Mouse (Mus musculus): ENCODE results near the gene Xlr4c.
"Not testable (repeated sequence)": the region's sequence is repeated elsewhere in the genome, so short reads cannot be mapped to it uniquely, and the experiment has no call there.

The Xlr4c gene

DNA sequence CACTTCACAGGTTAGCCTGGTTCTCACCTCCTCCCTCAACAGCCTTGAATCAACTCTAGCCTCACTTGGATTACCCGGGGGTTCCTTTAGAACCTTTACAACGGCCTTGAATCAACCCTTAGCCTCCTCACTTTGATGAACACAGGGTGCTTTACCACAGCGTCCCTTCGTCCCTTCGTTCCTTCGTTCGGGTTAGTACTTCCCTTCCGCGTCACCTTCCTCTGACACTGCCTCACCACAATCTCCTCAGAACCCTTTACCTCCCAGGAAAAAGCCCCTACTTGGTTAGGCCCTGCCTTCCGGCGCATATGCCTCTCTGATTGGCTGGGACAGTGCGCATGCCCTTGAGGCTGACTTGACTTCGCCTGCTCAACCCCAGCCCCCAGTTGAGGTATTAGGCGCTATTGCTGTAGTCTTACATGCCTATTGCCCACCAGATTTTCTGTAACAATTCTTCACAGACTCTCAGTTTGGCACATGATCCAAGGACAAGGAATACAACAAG is at the start of gene Xlr4c:
Xlr4c (minus strand) TSS at position 310 of the 505 bp plus-strand sequence.
- DNase-seq, result not testable (repeated sequence)

DNA sequence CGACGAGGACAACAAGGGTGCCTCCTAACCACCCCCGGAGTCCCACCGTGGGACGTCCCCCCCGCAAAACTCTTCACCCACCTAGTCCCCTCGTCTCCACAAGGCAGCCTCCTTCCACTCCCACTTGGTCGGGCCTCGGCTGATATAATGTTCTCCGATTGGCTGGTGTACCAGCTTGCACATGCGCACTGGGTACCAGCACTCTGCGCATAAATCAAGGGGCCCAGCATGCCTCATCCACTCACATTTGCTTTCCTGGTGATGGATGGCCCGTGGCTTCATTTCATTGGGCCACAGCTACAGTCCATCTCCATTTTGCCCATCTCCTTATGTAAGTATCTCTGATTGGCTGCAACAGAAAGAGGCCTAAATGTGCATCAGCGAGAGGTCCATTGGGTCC is 22.3 kb upstream of the Xlr4c start, which contains the start of gene Xlr3c:
Xlr3c (minus strand) TSS at position 121 of the 400 bp plus-strand sequence.
- not testable (repeated sequence) for DNase-seq

DNA sequence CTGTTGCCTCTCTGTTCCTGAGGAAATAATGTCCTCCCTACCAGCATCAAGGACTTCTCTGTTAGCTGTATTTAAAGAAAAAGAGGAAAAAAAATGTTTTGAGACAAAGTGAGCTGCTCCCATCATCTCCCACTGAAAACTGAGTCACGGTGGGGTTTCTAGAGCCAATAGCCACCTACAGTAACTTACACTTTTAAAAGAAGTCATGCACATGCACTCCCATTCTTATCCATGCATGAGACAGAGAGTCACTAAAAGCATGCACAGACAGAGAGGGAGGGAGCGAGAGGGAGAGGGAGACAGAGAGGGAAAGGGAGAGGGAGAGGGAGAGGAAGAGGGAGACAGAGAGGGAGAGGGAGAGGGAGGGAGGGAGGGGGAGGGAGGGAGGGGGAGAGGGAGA is 19.5 kb upstream of the Xlr4c start:
- DNase-seq, result not testable (repeated sequence)

DNA sequence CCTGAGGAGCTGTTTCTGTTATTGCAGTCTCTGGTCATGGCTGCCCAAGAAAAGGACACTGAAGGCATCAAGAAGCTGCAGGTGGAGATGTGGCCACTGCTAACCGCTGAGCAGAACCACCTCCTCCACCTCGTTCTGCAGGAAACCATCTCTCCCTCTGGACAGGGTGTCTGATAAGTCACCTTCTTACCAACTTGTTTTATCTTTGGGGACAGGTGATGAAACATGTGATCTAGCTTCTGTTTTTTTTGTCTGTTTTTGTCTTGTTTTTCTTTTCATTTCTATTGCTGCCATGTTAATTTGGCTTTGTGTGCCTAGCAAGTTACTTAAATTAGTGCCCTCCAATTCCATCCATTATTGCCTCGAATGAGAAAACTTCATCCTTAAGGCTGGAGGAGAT is 13.6 kb downstream of the Xlr4c start:
- DNase-seq, result no peak

DNA sequence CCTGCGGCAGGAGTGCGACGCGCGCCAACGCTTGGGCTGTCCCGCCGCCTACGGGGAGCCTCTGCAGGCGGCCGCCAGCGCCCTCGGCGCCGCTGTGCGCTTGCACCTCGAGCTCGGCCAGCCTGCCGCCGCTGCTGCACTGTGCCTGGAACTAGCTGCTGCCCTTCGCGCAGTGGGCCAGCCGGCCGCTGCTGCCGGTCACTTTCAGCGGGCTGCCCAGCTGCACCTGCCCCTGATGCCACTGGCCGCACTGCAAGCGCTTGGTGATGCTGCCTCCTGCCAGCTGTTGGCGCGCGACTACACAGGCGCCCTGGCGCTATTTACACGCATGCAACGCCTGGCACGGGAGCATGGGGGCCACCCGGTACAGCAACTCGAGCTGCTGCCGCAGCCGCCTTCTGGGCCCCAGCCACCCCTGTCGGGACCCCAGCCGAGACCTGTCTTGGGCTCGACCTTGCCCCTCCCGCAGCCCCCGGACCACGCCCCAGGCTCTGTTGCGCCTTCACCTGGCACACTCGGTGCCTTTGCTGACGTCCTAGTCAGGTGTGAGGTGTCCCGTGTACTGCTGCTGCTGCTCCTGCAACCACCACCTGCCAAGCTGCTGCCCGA is 14.2 kb downstream of the Xlr4c start:
- peak; percentile 77 for DNase-seq

DNA sequence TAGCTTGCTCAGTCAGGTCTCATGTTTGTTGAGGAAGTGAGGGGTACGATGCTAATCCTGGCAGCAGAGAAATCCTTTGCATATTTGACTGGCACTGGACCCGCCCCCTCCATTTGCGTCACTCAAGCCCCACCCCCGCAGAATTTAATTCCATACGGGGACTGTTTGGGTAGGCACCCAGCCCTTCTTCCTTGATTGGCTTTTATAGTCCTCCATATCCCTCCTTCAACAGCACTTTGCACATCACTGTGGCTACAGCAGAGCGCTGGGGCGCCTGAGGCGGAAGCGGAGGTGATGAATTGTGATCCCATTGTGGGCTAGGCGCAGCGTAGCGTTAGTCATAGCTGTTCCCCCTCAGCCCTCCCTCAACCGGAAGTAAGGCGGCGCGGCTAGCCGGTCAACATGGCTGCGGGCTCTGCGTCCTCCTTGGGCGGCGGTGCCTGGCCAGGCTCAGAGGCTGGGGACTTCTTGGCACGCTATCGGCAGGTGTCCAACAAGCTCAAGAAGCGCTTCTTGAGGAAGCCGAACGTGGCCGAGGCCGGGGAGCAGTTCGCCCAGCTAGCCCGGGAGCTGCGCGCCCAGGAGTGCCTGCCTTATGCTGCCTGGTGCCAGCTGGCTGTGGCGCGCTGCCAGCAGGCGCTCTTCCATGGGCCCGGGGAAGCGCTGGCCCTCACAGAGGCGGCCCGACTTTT is 14.9 kb downstream of the Xlr4c start, which contains the start of gene F8a:
F8a (plus strand) TSS at position 378 of the 692 bp plus-strand sequence.
- DNase-seq, result peak; percentile 86

DNA sequence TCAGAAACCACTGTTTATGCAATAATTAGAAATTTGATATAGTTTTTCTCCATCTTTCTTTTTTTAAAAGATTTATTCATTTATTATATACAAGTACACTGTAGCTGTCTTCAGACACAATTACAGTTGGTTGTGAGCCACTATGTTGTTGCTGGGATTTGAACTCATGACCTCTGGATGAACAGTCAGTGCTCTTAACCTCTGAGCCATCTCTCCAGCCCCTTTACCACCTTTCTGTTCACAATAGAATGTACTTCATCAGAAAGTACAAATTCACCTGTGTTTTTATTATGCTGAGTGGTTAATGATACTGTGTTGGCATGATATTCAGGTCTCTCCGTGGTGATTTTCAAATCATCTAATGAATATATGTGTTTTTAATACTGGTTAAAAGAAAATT is 17.6 kb downstream of the Xlr4c start:
- no peak for DNase-seq

DNA sequence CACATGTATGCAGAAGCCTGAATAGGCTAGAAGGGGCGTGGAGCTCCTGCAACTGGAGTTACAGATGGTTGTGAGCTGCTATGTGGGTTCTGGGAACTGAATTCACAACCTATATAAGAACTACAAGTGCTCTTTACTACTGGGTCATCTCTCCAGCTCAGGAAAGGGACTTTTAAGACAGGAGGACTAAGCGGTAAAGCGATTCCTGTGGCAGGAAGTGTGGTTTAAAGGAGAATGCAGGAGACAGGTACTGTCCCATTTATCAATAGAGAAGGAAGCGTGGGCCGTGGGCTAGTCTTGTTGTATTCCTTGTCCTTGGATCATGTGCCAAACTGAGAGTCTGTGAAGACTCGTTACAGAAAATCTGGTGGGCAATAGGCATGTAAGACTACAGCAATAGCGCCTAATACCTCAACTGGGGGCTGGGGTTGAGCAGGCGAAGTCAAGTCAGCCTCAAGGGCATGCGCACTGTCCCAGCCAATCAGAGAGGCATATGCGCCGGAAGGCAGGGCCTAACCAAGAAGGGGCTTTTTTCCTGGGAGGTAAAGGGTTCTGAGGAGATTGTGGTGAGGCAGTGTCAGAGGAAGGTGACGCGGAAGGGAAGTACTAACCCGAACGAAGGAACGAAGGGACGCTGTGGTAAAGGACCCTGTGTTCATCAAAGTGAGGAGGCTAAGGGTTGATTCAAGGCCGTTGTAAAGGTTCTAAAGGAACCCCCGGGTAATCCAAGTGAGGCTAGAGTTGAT is 28.9 kb downstream of the Xlr4c start, which contains the start of gene Xlr4b:
Xlr4b (plus strand) TSS at position 515 of the 746 bp plus-strand sequence.
- not testable (repeated sequence) for DNase-seq

DNA sequence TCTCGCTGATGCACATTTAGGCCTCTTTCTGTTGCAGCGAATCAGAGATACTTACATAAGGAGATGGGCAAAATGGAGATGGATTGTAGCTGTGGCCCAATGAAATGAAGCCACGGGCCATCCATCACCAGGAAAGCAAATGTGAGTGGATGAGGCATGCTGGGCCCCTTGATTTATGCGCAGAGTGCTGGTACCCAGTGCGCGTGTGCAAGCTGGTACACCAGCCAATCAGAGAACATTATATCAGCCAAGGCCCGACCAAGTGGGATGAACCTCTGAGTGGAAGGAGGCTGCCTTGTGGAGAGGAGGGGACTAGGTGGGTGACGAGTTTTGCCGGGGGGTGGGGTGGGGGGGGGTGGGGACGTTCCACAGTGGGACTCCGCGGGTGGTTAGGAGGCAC is 51.0 kb downstream of the Xlr4c start, which contains the start of gene Xlr3b:
Xlr3b (plus strand) TSS at position 274 of the 400 bp plus-strand sequence.
- DNase-seq, result peak; percentile 54

Data from cerebellum, adult 9-11 months (tissue).